Mouse (Mus musculus): ENCODE results near the gene 4930451I11Rik. TPM values are rescaled to one million over a fixed set of nuclear protein-coding genes. Genes with fewer than 3 reads are reported as not detected.

The 4930451I11Rik gene
- total RNA-seq, 1 experiment from 2014 or later, result not detected

GRCm38 (mm10) chr7:126789141-126789540 lies 42.3 kb downstream of the 4930451I11Rik start:
- no peak for ATAC-seq (ENCODE audit: extremely low read depth, insufficient number of reproducible peaks, low FRiP score, poor library complexity, severe bottlenecking)

- no peak for ATAC-seq (ENCODE audit: extremely low read depth, insufficient number of reproducible peaks, low FRiP score, poor library complexity, severe bottlenecking)
These were observed 45.3 kb downstream of the 4930451I11Rik start for GRCm38 (mm10) chr7:126786142-126786541.

- no peak for ATAC-seq (ENCODE audit: extremely low read depth, insufficient number of reproducible peaks, low FRiP score, poor library complexity, severe bottlenecking)
These were observed 46.4 kb downstream of the 4930451I11Rik start for GRCm38 (mm10) chr7:126785056-126785455.

- no peak for ATAC-seq (ENCODE audit: extremely low read depth, insufficient number of reproducible peaks, low FRiP score, poor library complexity, severe bottlenecking)
These were observed 47.0 kb downstream of the 4930451I11Rik start for GRCm38 (mm10) chr7:126784469-126784868.

GRCm38 (mm10) chr7:126782693-126783092 lies 48.7 kb downstream of the 4930451I11Rik start:
- no peak for ATAC-seq (ENCODE audit: extremely low read depth, insufficient number of reproducible peaks, low FRiP score, poor library complexity, severe bottlenecking)

- no peak for ATAC-seq (ENCODE audit: extremely low read depth, insufficient number of reproducible peaks, low FRiP score, poor library complexity, severe bottlenecking)
These were observed 49.6 kb downstream of the 4930451I11Rik start for GRCm38 (mm10) chr7:126781661-126782370.

- no peak for ATAC-seq (ENCODE audit: extremely low read depth, insufficient number of reproducible peaks, low FRiP score, poor library complexity, severe bottlenecking)
These were observed 50.3 kb downstream of the 4930451I11Rik start, which contains the start of gene Tbx6 for GRCm38 (mm10) chr7:126780971-126781635. Gene Tbx6 (plus strand): TSS chr7:126781483.

Other genes with a start within 250 kb of the 4930451I11Rik start
- gene Apobr, start 246.7 kb downstream of the 4930451I11Rik start, total RNA-seq (2017), result 90.5 and 117 TPM in 2 replicates
- gene Cln3, start 245.8 kb downstream of the 4930451I11Rik start, total RNA-seq (2017), result 97.2 and 102 TPM in 2 replicates
- gene Il27, start 236.7 kb downstream of the 4930451I11Rik start, total RNA-seq (2017), result 0.86 and 1.4 TPM in 2 replicates
- 6.9 and 9.5 TPM in 2 replicates for gene Nupr1, start 200.8 kb downstream of the 4930451I11Rik start, total RNA-seq (2017)
- gene Sgf29, start 182.3 kb downstream of the 4930451I11Rik start, total RNA-seq (2017), result 43.8 and 56.5 TPM in 2 replicates
- gene Sult1a1, start 155.2 kb downstream of the 4930451I11Rik start, total RNA-seq (2017), result 0.93 and 1.1 TPM in 2 replicates
- 27.4 and 28.0 TPM in 2 replicates for gene Bola2, start 136.2 kb downstream of the 4930451I11Rik start, total RNA-seq (2017)
- 3.3 and 4.2 TPM in 2 replicates for gene Slx1b, start 135.9 kb downstream of the 4930451I11Rik start, total RNA-seq (2017)
- 1,403 and 1,487 TPM in 2 replicates for gene Coro1a, start 123.9 kb downstream of the 4930451I11Rik start, total RNA-seq (2017)
- 48.8 and 51.2 TPM in 2 replicates for gene Mapk3, start 72.0 kb downstream of the 4930451I11Rik start, total RNA-seq (2017)
- gene Gdpd3, start 65.3 kb downstream of the 4930451I11Rik start, total RNA-seq (2017), result 25.8 and 26.5 TPM in 2 replicates
- 367 and 379 TPM in 2 replicates for gene Ypel3, start 54.7 kb downstream of the 4930451I11Rik start, total RNA-seq (2017)
- gene Tbx6, start 50.2 kb downstream of the 4930451I11Rik start, total RNA-seq (2017), result 14.4 and 19.8 TPM in 2 replicates
- gene Ppp4c, start 39.1 kb downstream of the 4930451I11Rik start, total RNA-seq (2017), result 210 and 221 TPM in 2 replicates
- gene Fam57b, start 34.0 kb downstream of the 4930451I11Rik start, total RNA-seq (2017), result not detected in 2 replicates
- not detected in 2 replicates for gene Doc2a, start 15.8 kb upstream of the 4930451I11Rik start, total RNA-seq (2017)
- 37.7 and 46.2 TPM in 2 replicates for gene Hirip3, start 30.3 kb upstream of the 4930451I11Rik start, total RNA-seq (2017)
- 44.6 and 46.8 TPM in 2 replicates for gene Ino80e, start 30.7 kb upstream of the 4930451I11Rik start, total RNA-seq (2017)
- gene Taok2, start 53.1 kb upstream of the 4930451I11Rik start, total RNA-seq (2017), result 73.7 and 93.1 TPM in 2 replicates
- 32.3 and 32.6 TPM in 2 replicates for gene Tmem219, start 91.3 kb upstream of the 4930451I11Rik start, total RNA-seq (2017)
- gene Kctd13, start 97.2 kb upstream of the 4930451I11Rik start, total RNA-seq (2017), result 29.1 and 32.8 TPM in 2 replicates
- not detected in 2 replicates for gene Asphd1, start 117.9 kb upstream of the 4930451I11Rik start, total RNA-seq (2017)
- 1.7 and 2.9 TPM in 2 replicates for gene Sez6l2, start 118.9 kb upstream of the 4930451I11Rik start, total RNA-seq (2017)
- 59.1 and 66.1 TPM in 2 replicates for gene Cdipt, start 144.3 kb upstream of the 4930451I11Rik start, total RNA-seq (2017)
- 2.2 and 2.3 TPM in 2 replicates for gene Cdiptos, start 144.5 kb upstream of the 4930451I11Rik start, total RNA-seq (2017)
- gene Mvp, start 183.0 kb upstream of the 4930451I11Rik start, total RNA-seq (2017), result 106 and 110 TPM in 2 replicates
- 8.4 and 32.4 TPM in 2 replicates for gene Pagr1b, start 184.8 kb upstream of the 4930451I11Rik start, total RNA-seq (2017)
- 33.3 and 49.8 TPM in 2 replicates for gene Pagr1a, start 185.7 kb upstream of the 4930451I11Rik start, total RNA-seq (2017)
- gene Gm42742, start 189.5 kb upstream of the 4930451I11Rik start, total RNA-seq (2017), result 22.7 and 34.7 TPM in 2 replicates
- 2.6 TPM in 1 of 2 replicates, not detected in the other for gene Prrt2, start 189.6 kb upstream of the 4930451I11Rik start, total RNA-seq (2017)
- gene Maz, start 195.4 kb upstream of the 4930451I11Rik start, total RNA-seq (2017), result 49.3 and 57.7 TPM in 2 replicates
- gene Kif22, start 210.8 kb upstream of the 4930451I11Rik start, total RNA-seq (2017), result 1.4 and 2.1 TPM in 2 replicates

Measured in neutrophil, adult 5-6 weeks (primary cell).